Mouse (Mus musculus) lung, postnatal 0 days (tissue): Measurements from ENCODE around the gene Rad51ap2. TPM values are rescaled to one million over a fixed set of nuclear protein-coding genes. Genes with fewer than 3 reads are reported as not detected.

Experiments
- ATAC-seq: fragments of 200-750 bp; cut with Nextera tagmentation; 2 replicates; pipeline ENCODE4 v1.8.0; 2017; ENCODE audit warnings: moderate library complexity
- DNase-seq: peaks from one replicate; pipeline ENCODE4 v3.0.0-alpha.2; 2016; ENCODE audit warnings: low spot score
- H3K27ac ChIP-seq: fragments of 300-500 bp; sonication (generic); 2 replicates; pipeline ENCODE4 v1.5.1; 2014; ENCODE audit warnings: antibody characterized with exemption, mild to moderate bottlenecking, low read length, mixed read lengths
- H3K27me3 ChIP-seq: fragments of 300-500 bp; sonication (generic); replicated peaks from 2 replicates; pipeline ENCODE4 v1.6.1; 2014; ENCODE audit warnings: low read length, mixed read lengths; ENCODE audit not compliant: insufficient read depth
- H3K36me3 ChIP-seq: fragments of 300-500 bp; sonication (generic); 2 replicates; pipeline ENCODE4 v1.6.1; 2014; ENCODE audit warnings: low read length, mixed read lengths; ENCODE audit not compliant: insufficient read depth
- H3K4me1 ChIP-seq: fragments of 300-500 bp; sonication (generic); 2 replicates; pipeline ENCODE4 v1.6.1; 2014; ENCODE audit warnings: antibody characterized with exemption, low read depth, low read length, mixed read lengths; ENCODE audit not compliant: insufficient read depth
- H3K4me2 ChIP-seq: fragments of 300-500 bp; sonication (generic); replicated peaks from 2 replicates; pipeline ENCODE4 v1.6.1; 2014; ENCODE audit warnings: low read depth, mild to moderate bottlenecking, low read length, moderate library complexity, mixed read lengths
- H3K4me3 ChIP-seq: fragments of 300-500 bp; sonication (generic); 2 replicates; pipeline ENCODE4 v1.5.1; 2014; ENCODE audit warnings: low read depth, low read length
- H3K9ac ChIP-seq: fragments of 300-500 bp; sonication (generic); replicated peaks from 2 replicates; pipeline ENCODE4 v1.6.1; 2014; ENCODE audit warnings: low read depth, mild to moderate bottlenecking
- H3K9me3 ChIP-seq: fragments of 300-500 bp; sonication (generic); 2 replicates; pipeline ENCODE4 v1.6.1; 2016; ENCODE audit warnings: low read length, mixed read lengths
- CTCF ChIP-seq: IDR thresholded peaks from 2 replicates; pipeline ENCODE4 v1.5.1; 2016; ENCODE audit warnings: antibody characterized with exemption, mild to moderate bottlenecking
- EP300 ChIP-seq: IDR thresholded peaks from 2 replicates; pipeline ENCODE4 v1.6.1; 2016; ENCODE audit warnings: antibody characterized with exemption, mild to moderate bottlenecking, control low read depth
- WGBS: fragments of 180-500 bp; shearing (Covaris S2); extraction: QIAGEN DNeasy Blood & Tissue Kit; methylation state at CpG from one replicate; pipeline ENCODE4 v1.1.7; 2014; 5-methylcytosine and 5-hydroxymethylcytosine counted together
- polyA plus RNA-seq: library from polyadenylated mRNA; unstranded; fragments of >200 nt; fragmentation: Nextera tagmentation; extraction: Ambion mirVana; gene quantifications from 2 replicates; pipeline ENCODE4 v1.2.1, GENCODE M21; 2015

Gene Rad51ap2
- polyA plus RNA-seq, 1 experiment from 2014 or later, result 0.41 TPM

DNA sequence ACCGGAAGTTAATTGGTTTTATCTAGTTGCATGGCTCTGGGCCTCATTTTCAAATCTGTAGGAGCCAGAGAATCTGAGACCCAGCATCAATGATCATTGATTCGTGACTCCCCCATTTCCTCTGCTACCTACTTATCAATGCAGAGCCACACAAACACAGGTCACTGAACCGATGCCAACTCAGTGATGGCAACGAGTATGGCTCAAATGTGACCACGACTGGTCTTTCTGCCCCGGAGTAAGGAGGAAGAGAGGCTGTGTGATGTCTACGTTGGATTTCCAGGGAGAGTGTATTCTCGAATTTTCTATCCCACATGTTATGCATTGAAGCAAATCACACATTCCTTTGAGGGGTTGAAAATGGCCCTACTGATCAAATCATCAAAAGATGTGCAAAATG lies 21.4 kb upstream of the Rad51ap2 start:
- Histone ChIP-seq H3K4me1 (peaks cover 5% of the 10 kb centered on the region; the same call in 1 of the 2 replicates), H3K27ac (no peak overlapping the region), H3K4me3 (no peak overlapping the region), H3K9me3 (no peaks in the 10 kb centered on the region), H3K36me3 (no peaks in the 10 kb centered on the region), H3K4me2 (no peak overlapping the region), H3K27me3 (0 out of 2 replicates have a peak, but pooled peaks cover 5% of the 10 kb centered on the region), H3K9ac (no peak overlapping the region)
- WGBS, result 75% methylated on average over 8 of the region's 8 CpGs
- no peak for ATAC-seq
- DNase-seq, result no peak
- TF ChIP-seq CTCF (no peak), EP300 (no peak)

DNA sequence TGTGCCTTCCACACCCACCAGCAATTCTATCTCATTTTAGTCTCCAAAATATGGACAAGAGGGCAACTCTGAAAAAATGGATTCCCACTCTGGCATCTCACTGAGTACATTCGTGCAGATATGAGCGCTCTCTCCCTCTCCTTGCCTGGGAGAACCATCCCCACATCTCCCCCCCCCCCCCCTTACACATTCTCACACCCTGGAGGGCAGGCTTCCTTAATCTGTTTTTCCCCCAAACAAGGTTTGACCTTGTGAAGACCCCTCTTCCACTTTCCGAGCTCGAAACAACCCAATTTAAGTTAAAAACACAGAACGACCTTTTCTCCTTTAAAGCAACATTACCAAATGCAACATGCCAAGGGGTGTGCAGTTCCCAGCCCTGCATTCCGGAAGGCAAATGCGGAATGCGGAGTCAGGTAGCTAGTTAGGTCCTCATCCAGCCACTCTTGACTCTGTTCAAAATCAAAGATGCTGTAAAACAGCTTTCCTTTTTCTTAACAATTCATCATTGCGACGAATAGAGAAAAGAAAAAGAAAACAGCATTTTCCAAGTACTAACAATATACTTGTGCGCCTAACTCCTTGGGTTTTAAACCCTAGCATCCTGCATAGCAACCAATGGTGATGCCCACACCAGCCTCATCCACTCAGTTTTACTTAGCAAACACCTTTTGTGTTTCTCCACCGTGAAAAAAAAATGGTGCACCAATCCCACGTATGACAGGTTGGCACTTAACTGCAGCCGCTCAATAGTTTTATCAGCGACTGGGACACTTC lies 20.4 kb upstream of the Rad51ap2 start:
- no peak for TF ChIP-seq CTCF
- peak overlapping the region; percentile 59 for H3K4me2 ChIP-seq
- H3K27me3 ChIP-seq, result 0 out of 2 replicates have a peak, but pooled peaks cover 5% of the 10 kb centered on the region
- ATAC-seq (no peak), DNase-seq (no peak)
- 7% methylated on average over 15 of the region's 15 CpGs for WGBS
- H3K36me3 ChIP-seq, result no peaks in the 10 kb centered on the region
- H3K9ac ChIP-seq, result no peak overlapping the region
- H3K27ac ChIP-seq, result no peak overlapping the region
- H3K9me3 ChIP-seq, result no peaks in the 10 kb centered on the region
- peak overlapping the region; percentile 22 for H3K4me3 ChIP-seq
- H3K4me1 ChIP-seq, result peaks cover 5% of the 10 kb centered on the region; the same call in 1 of the 2 replicates

GRCm38 (mm10) chr12:11436023-11436350 lies 19.9 kb upstream of the Rad51ap2 start:
- no peak for TF ChIP-seq EP300
- TF ChIP-seq CTCF, result no peak

DNA sequence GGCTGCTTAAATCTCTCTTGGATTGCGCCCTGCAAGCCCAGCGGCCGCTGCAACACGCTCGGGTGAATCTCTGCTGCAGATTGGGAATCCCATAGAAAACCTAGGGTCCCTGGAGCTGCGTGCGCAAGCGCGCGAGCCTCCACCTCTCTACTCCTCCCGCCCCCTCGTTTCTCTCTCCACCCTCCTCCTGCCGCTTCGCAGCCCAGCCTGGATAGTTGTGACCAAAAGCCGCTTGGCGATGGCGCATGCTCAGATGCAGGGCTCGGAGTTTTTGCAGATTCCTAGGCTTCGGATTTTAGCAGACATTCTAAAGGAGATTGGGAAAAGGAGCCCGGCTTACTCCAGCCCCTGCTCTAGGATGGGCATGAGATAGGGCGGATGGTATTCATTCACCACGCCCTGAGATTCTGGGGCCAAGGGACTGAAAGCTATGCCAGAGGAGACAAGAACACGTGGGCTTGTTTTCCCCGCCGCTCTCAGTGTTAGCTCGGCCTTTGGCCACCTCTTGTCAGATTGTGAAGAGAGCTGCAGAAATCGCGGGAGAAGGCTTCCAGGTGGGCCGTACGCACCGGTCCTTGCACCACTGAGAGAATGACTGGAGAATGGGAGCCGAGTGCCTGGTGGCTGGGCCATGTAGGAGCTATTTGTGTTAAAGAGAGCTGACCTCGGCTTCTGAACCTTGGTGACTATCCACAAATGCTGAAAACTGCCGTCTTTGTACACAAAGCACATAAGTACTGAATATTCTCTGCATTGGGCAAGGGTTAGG lies 19.2 kb upstream of the Rad51ap2 start, which contains the start of gene Vsnl1:
TSS of gene Vsnl1 (minus strand) at position 117 of the 769 bp plus-strand sequence.
- Histone ChIP-seq H3K27me3 (0 out of 2 replicates have a peak, but pooled peaks cover 5% of the 10 kb centered on the region), H3K36me3 (no peaks in the 10 kb centered on the region), H3K9ac (no peak within 1 kb of the TSS), H3K4me3 (peak within 1 kb of the TSS; percentile 22), H3K9me3 (no peaks in the 10 kb centered on the region), H3K4me2 (peak within 1 kb of the TSS; percentile 59), H3K27ac (no peak within 1 kb of the TSS), H3K4me1 (peaks cover 5% of the 10 kb centered on the region; the same call in 1 of the 2 replicates)
- DNase-seq (peak; percentile 74), ATAC-seq (peak; percentile 84)
- no peak for TF ChIP-seq CTCF
- no peak for TF ChIP-seq EP300
- WGBS, result 3% methylated on average over 34 of the region's 34 CpGs

More at GRCm38 (mm10) chr12:11436023-11436350, 19.9 kb upstream of the Rad51ap2 start:
- H3K9me3 ChIP-seq, result no peaks in the 10 kb centered on the region
- WGBS, result 2% methylated on average over 12 of the region's 12 CpGs
- H3K4me2 ChIP-seq, result peak overlapping the region; percentile 59
- ATAC-seq, result no peak
- peak overlapping the region; percentile 22 for H3K4me3 ChIP-seq
- 0 out of 2 replicates have a peak, but pooled peaks cover 5% of the 10 kb centered on the region for H3K27me3 ChIP-seq
- no peak for DNase-seq
- peaks cover 5% of the 10 kb centered on the region; the same call in 1 of the 2 replicates for H3K4me1 ChIP-seq
- no peaks in the 10 kb centered on the region for H3K36me3 ChIP-seq
- no peak overlapping the region for H3K9ac ChIP-seq
- no peak overlapping the region for H3K27ac ChIP-seq

- 17% methylated on average over 17 of the region's 17 CpGs for WGBS
- no peaks in the 10 kb centered on the region for H3K36me3 ChIP-seq
- 0 out of 2 replicates have a peak, but pooled peaks cover 5% of the 10 kb centered on the region for H3K27me3 ChIP-seq
- H3K4me2 ChIP-seq, result peak overlapping the region; percentile 59
- H3K4me1 ChIP-seq, result peaks cover 5% of the 10 kb centered on the region; the same call in 1 of the 2 replicates
- H3K9me3 ChIP-seq, result no peaks in the 10 kb centered on the region
- TF ChIP-seq CTCF, result peak; percentile 69
- TF ChIP-seq EP300, result no peak
- no peak overlapping the region for H3K4me3 ChIP-seq
- ATAC-seq (peak; percentile 44; the same call in 1 of the 2 replicates), DNase-seq (peak; percentile 71)
- H3K9ac ChIP-seq, result no peak overlapping the region
- no peak overlapping the region for H3K27ac ChIP-seq
These were observed 18.5 kb upstream of the Rad51ap2 start for GRCm38 (mm10) chr12:11437266-11437906.
